Mouse (Mus musculus) lung, postnatal 0 days (tissue): ENCODE measurements around the gene Zdhhc12. TPM values are rescaled to one million over a fixed set of nuclear protein-coding genes. Genes with fewer than 3 reads are reported as not detected.
A peak's percentile ranks its signal among the peaks of the same experiment; 100 is the strongest.

Experiments
- ATAC-seq: fragments of 200-750 bp; cut with Nextera tagmentation; 2 replicates; pipeline ENCODE4 v1.8.0; 2017; ENCODE audit warnings: moderate library complexity
- DNase-seq: peaks from one replicate; pipeline ENCODE4 v3.0.0-alpha.2; 2016; ENCODE audit warnings: low spot score
- H3K27ac ChIP-seq: fragments of 300-500 bp; sonication (generic); 2 replicates; pipeline ENCODE4 v1.5.1; 2014; ENCODE audit warnings: antibody characterized with exemption, mild to moderate bottlenecking, low read length, mixed read lengths
- H3K27me3 ChIP-seq: fragments of 300-500 bp; sonication (generic); replicated peaks from 2 replicates; pipeline ENCODE4 v1.6.1; 2014; ENCODE audit warnings: low read length, mixed read lengths; ENCODE audit not compliant: insufficient read depth
- H3K36me3 ChIP-seq: fragments of 300-500 bp; sonication (generic); 2 replicates; pipeline ENCODE4 v1.6.1; 2014; ENCODE audit warnings: low read length, mixed read lengths; ENCODE audit not compliant: insufficient read depth
- H3K4me1 ChIP-seq: fragments of 300-500 bp; sonication (generic); 2 replicates; pipeline ENCODE4 v1.6.1; 2014; ENCODE audit warnings: antibody characterized with exemption, low read depth, low read length, mixed read lengths; ENCODE audit not compliant: insufficient read depth
- H3K4me2 ChIP-seq: fragments of 300-500 bp; sonication (generic); replicated peaks from 2 replicates; pipeline ENCODE4 v1.6.1; 2014; ENCODE audit warnings: low read depth, mild to moderate bottlenecking, low read length, moderate library complexity, mixed read lengths
- H3K4me3 ChIP-seq: fragments of 300-500 bp; sonication (generic); 2 replicates; pipeline ENCODE4 v1.5.1; 2014; ENCODE audit warnings: low read depth, low read length
- H3K9ac ChIP-seq: fragments of 300-500 bp; sonication (generic); replicated peaks from 2 replicates; pipeline ENCODE4 v1.6.1; 2014; ENCODE audit warnings: low read depth, mild to moderate bottlenecking
- H3K9me3 ChIP-seq: fragments of 300-500 bp; sonication (generic); 2 replicates; pipeline ENCODE4 v1.6.1; 2016; ENCODE audit warnings: low read length, mixed read lengths
- CTCF ChIP-seq: IDR thresholded peaks from 2 replicates; pipeline ENCODE4 v1.5.1; 2016; ENCODE audit warnings: antibody characterized with exemption, mild to moderate bottlenecking
- EP300 ChIP-seq: IDR thresholded peaks from 2 replicates; pipeline ENCODE4 v1.6.1; 2016; ENCODE audit warnings: antibody characterized with exemption, mild to moderate bottlenecking, control low read depth
- WGBS: fragments of 180-500 bp; shearing (Covaris S2); extraction: QIAGEN DNeasy Blood & Tissue Kit; methylation state at CpG from one replicate; pipeline ENCODE4 v1.1.7; 2014; 5-methylcytosine and 5-hydroxymethylcytosine counted together
- polyA plus RNA-seq: library from polyadenylated mRNA; unstranded; fragments of >200 nt; fragmentation: Nextera tagmentation; extraction: Ambion mirVana; gene quantifications from 2 replicates; pipeline ENCODE4 v1.2.1, GENCODE M21; 2015

Gene Zdhhc12
- polyA plus RNA-seq, 1 experiment from 2014 or later, result 40.0 TPM

- ATAC-seq (no peak), DNase-seq (no peak)
- Histone ChIP-seq H3K4me1 (no peaks in the 10 kb centered on the region; the same call in 1 of the 2 replicates), H3K4me3 (no peak overlapping the region), H3K27me3 (no peaks in the 10 kb centered on the region), H3K9me3 (no peaks in the 10 kb centered on the region), H3K36me3 (no peaks in the 10 kb centered on the region), H3K4me2 (no peak overlapping the region), H3K9ac (no peak overlapping the region), H3K27ac (no peak overlapping the region)
- WGBS, result 59% methylated on average over 3 of the region's 3 CpGs
- no peak for TF ChIP-seq CTCF
- no peak for TF ChIP-seq EP300
Observed at GRCm38 (mm10) chr2:30075625-30076024, 17.8 kb downstream of the Zdhhc12 start.

DNA sequence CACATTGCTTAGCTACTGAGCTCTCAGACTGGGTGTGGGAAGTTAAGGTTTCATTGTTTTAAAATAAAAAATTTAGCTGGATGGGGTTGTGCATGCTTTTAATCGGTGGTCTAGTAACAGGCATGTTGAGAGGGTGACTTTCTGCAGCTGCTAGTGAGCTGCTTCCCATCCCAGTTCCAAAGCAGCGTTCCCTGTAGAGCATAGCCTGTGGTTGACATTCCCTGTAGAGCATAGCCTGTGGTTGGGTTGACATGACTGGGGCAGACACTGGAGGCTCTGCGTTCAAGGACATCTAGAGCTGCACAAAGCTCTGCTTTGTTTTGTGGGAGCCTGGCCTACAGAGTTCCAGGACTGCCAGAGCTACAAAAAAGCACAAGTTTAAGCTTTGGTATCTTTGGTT is 20.2 kb downstream of the Zdhhc12 start:
- WGBS, result 76% methylated on average over 3 of the region's 3 CpGs
- DNase-seq (no peak), ATAC-seq (no peak)
- no peak overlapping the region for H3K27ac ChIP-seq
- TF ChIP-seq CTCF (no peak), EP300 (no peak)
- H3K4me2 ChIP-seq, result no peak overlapping the region
- H3K4me1 ChIP-seq, result no peaks in the 10 kb centered on the region; the same call in 1 of the 2 replicates
- no peak overlapping the region for H3K9ac ChIP-seq
- H3K4me3 ChIP-seq, result no peak overlapping the region
- H3K36me3 ChIP-seq, result no peaks in the 10 kb centered on the region
- H3K27me3 ChIP-seq, result no peaks in the 10 kb centered on the region
- no peaks in the 10 kb centered on the region for H3K9me3 ChIP-seq

- Histone ChIP-seq H3K9ac (no peak overlapping the region), H3K4me2 (no peak overlapping the region), H3K27ac (no peak overlapping the region), H3K9me3 (no peaks in the 10 kb centered on the region), H3K27me3 (no peaks in the 10 kb centered on the region), H3K4me1 (no peaks in the 10 kb centered on the region; the same call in 1 of the 2 replicates), H3K4me3 (no peak overlapping the region), H3K36me3 (no peaks in the 10 kb centered on the region)
- ATAC-seq (no peak), DNase-seq (no peak)
- 77% methylated on average over 7 of the region's 7 CpGs for WGBS
- TF ChIP-seq CTCF (no peak), EP300 (no peak)
Observed at GRCm38 (mm10) chr2:30072875-30073274, 20.6 kb downstream of the Zdhhc12 start.

- no peak overlapping the region for H3K27ac ChIP-seq
- peaks cover 8% of the 10 kb centered on the region for H3K4me1 ChIP-seq
- no peaks in the 10 kb centered on the region for H3K9me3 ChIP-seq
- no peaks in the 10 kb centered on the region for H3K27me3 ChIP-seq
- H3K4me2 ChIP-seq, result peak overlapping the region; percentile 94
- peak overlapping the region; percentile 99; the same call in 1 of the 2 replicates for H3K4me3 ChIP-seq
- H3K9ac ChIP-seq, result peak overlapping the region; percentile 78; the same call in 1 of the 2 replicates
- DNase-seq (no peak), ATAC-seq (no peak)
- no peaks in the 10 kb centered on the region for H3K36me3 ChIP-seq
- TF ChIP-seq CTCF (no peak), EP300 (no peak)
- 14% methylated on average over 7 of the region's 7 CpGs for WGBS
Observed at GRCm38 (mm10) chr2:30067962-30068361, 25.5 kb downstream of the Zdhhc12 start.

DNA sequence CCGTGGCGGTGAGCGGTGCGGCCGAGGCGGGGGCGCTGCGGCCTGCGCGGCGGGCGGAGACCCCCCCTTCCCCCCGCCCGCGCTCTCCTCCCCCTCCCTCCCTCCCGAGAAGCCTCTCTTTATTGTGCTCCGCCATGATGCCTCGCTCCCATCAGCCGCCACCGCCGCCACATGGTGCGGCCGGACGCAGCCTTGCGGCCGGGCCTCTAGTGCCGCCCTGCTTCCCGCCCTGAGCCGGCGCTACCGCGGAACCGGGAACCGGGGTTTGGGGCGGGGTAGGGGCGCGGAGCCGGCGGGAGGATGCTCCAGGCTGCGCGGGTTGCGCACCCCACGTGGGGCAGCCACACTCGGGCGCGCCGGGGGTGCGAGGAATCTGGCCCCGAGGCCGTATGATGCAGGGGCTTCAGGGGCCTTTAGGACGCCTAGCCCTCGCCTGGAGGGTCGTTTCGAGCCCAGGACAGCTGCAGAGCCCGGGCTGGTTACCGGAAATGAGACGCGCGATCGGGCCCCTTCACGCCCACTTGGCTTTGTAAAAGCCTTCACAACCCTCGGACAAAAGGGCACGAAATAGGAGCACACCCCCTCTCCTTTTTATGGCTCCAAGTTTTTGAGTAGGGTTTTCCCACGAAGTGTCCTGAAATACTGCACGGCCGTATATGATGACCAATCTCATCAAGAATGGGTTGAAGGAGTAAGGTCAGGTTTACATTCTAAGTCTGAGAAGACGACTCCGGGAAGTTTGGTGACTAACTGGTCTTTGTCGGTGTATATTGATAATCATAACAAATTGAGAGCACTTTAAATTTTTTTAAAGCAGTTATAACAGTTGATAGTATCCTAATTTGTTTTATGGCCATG is 26.2 kb downstream of the Zdhhc12 start:
- WGBS, result under 1% methylated on average over 49 of the region's 69 CpGs
- H3K9ac ChIP-seq, result peak overlapping the region; percentile 78
- H3K4me2 ChIP-seq, result peak overlapping the region; percentile 94
- peaks cover 11% of the 10 kb centered on the region for H3K4me1 ChIP-seq
- ATAC-seq (peak; percentile 18), DNase-seq (peak; percentile 54)
- no peaks in the 10 kb centered on the region for H3K27me3 ChIP-seq
- no peaks in the 10 kb centered on the region for H3K9me3 ChIP-seq
- H3K27ac ChIP-seq, result peak overlapping the region; percentile 96
- H3K4me3 ChIP-seq, result peak overlapping the region; percentile 99
- no peak for TF ChIP-seq CTCF
- no peak for TF ChIP-seq EP300
- H3K36me3 ChIP-seq, result no peaks in the 10 kb centered on the region

DNA sequence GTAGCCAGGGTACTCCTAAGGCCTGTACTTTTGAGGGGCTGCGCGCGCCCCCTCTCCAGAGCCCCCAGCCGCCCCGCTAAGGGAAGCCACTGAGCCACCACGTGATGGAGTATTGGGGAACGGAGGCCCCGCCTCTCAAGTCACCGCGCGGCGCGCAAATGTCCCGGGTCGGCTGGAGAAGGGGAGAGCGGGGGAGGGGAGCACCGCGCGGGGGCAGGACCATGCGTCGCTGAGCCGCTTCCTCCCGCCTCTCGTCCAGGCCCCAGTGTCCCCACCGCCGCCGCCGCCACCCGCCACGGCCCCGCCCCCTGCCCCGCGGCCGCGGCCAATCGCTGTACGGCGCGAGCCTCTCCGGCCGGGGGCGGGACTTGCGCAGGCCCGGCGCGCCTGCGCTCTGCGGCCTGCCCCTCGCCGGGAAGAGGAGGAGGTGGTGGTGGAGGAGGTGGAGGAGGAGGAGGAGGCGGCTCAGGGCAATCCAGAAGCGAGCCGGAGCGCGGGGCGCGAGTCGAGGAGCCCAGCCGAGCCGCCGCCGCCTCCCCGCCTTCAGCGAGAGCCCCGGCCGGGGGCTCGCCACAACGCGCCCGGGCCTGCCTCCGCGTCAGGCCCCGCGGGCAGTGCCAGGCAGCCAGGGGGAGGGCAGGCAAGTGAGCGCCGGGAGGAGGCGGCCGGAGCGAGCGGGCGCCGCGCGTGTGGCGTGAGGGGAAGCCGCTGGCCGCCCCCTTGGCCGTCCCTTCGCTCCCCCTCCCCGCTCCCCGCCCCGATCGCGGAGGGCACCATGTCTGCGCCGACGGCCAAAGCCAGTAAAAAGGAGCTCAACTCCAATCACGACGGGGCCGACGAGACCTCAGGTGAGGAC is 27.2 kb downstream of the Zdhhc12 start:
- no peak for TF ChIP-seq CTCF
- TF ChIP-seq EP300, result no peak
- Histone ChIP-seq H3K4me1 (peaks cover 14% of the 10 kb centered on the region), H3K4me3 (peak overlapping the region; percentile 99), H3K9ac (peak overlapping the region; percentile 78), H3K36me3 (no peaks in the 10 kb centered on the region), H3K9me3 (no peaks in the 10 kb centered on the region), H3K27me3 (no peaks in the 10 kb centered on the region), H3K27ac (peak overlapping the region; percentile 96), H3K4me2 (peak overlapping the region; percentile 94)
- under 1% methylated on average over 52 of the region's 101 CpGs for WGBS
- ATAC-seq, result peak; percentile 94
- peak; percentile 98 for DNase-seq
